Mouse (Mus musculus) spleen, adult 10 weeks (tissue): ENCODE data around the gene Ino80. TPM values are rescaled to one million over a fixed set of nuclear protein-coding genes. Genes with fewer than 3 reads are reported as not detected.

Source experiments
- polyA plus RNA-seq: library from polyadenylated mRNA; stranded (reverse); fragments of 350-450 nt; fragmentation: Illumina TruSeq; extraction: RNeasy Lipid Tissue Mini Kit (QIAGEN cat#74804); gene quantifications from one replicate; pipeline ENCODE4 v1.2.3, GENCODE M21; 2015; ENCODE audit warnings: low replicate concordance; ENCODE audit not compliant: insufficient read depth

Gene Ino80
- 29.0 TPM for polyA plus RNA-seq

DNA sequence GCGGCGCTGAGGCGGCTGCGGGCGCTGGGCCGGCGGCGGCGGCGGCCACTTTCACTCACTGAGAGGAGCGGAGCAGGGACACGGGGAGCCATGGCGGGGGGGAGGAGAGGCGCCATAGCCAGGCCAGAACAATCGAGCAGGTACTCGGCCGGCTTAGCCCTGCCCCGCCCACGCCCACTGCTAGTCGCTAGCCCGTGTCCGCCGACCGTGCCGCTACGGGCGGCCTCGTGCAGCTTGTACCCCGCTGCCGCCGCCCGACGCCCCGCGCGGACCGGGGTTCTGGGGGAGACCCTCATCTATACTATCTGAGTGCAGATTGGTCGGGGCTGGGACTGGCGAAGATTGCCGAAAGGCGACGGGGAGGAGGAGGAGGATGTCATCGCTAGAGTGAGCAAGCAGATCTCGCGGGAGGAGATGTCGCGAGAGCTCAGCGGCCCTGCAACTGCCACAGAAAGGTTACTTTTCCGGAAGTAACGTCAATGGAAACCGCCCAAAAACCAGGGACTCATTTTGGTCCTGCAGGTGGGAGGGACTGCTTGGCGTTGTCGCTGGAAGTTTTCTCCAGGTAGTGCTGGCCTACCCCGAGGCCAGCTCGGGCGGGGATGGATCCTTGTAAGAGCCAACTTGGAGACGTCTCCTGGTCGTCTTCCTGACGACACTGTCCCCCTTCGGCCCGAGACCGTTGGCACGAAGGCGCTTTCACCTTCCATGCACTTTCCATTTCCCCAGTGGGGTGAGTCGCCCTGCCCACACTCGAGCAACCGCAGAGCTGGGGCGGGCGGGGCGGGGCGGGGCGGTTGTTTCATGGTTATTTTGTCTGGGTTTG, at the start of gene Ino80:
TSS of gene Ino80 (minus strand) at position 117 of the 826 bp plus-strand sequence.

DNA sequence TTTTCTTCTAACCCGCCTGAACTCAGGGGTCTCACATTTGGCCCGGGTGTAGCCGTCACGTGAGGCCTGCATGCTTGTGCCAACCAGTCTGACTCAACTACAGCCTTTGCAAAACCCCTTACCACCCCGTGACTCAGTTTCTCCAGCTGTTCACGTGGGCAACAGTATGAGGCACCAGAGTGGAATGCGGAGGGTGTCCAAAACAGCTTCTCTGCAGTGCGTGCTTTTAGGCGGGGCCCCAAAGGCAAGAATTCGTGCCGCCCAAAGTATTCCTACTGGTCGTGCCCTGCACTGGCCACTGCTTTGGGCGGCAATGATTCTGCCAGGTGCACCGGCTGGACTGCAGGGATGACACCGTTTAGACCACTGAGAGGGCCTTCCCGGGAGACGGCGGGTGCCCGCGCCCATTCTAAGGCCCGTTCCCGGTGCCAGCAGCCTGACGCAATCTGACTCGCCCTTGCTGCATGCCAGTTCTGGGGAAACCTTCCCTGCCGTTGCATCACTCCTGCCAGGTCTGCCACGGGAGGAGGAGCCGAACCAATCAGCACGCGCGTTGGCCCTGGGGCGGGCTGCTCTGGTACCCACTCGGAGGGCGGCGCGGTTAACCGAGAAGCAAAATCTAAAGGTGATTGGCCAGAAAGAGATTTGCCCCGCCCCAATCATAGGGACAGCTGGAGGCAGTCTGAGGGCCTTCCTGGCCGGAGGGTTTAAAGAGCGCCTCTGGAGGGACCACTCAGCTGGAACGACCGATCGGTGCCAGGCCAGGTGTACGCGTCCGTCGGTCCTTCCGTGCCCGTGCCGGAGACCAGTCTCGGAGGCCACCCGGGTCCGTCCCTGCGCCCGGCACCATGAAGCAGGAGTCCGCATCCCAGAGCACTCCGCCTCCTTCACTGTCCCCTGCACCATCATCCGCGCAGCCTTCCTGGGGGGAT, 126.7 kb downstream of the Ino80 start, which contains the start of gene Chac1:
TSS of gene Chac1 (plus strand) at position 675 of the 932 bp plus-strand sequence.

DNA sequence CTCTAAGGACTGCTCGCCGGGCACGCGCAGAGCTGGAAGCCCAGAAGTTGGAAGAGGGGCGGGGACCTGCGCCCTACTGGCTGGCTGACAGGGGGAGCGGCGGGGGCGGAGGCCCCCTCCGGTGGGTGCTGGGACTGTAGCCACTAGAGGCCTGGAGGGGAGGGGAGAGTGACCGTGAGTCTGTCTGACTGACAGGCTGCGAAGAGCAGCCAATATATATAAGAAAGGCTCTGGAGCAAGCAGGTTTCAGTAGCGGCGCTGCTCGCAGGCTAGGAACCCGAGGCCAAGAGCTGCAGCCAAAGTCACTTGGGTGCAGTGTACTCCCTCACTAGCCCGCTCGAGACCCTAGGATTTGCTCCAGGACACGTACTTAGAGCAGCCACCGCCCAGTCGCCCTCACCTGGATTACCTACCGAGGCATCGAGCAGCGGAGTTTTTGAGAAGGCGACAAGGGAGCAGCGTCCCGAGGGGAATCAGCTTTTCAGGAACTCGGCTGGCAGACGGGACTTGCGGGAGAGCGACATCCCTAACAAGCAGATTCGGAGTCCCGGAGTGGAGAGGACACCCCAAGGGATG, 151.8 kb downstream of the Ino80 start, which contains the start of gene Dll4:
TSS of gene Dll4 (plus strand) at position 217 of the 576 bp plus-strand sequence.

Other genes starting within 250 kb of the Ino80 start
- gene Ppp1r14d, start 247.8 kb downstream of the Ino80 start, polyA plus RNA-seq = not detected
- 7.3 TPM for gene Spint1, start 240.3 kb downstream of the Ino80 start, polyA plus RNA-seq
- not detected for gene Rhov, start 206.4 kb downstream of the Ino80 start, polyA plus RNA-seq
- gene Vps18, start 188.9 kb downstream of the Ino80 start, polyA plus RNA-seq = 3.2 TPM
- gene Dll4, start 151.9 kb downstream of the Ino80 start, polyA plus RNA-seq = 2.2 TPM
- 0.33 TPM for gene Chac1, start 126.5 kb downstream of the Ino80 start, polyA plus RNA-seq
- gene Exd1, start 69.9 kb upstream of the Ino80 start, polyA plus RNA-seq = 0.28 TPM
- gene Chp1, start 70.0 kb upstream of the Ino80 start, polyA plus RNA-seq = 115 TPM
- gene Nusap1, start 140.6 kb upstream of the Ino80 start, polyA plus RNA-seq = 29.6 TPM
- gene Oip5, start 140.8 kb upstream of the Ino80 start, polyA plus RNA-seq = 6.9 TPM
- gene Ndufaf1, start 185.1 kb upstream of the Ino80 start, polyA plus RNA-seq = 35.7 TPM
- gene Rtf1, start 197.4 kb upstream of the Ino80 start, polyA plus RNA-seq = 38.2 TPM